Mouse (Mus musculus) forebrain, embryonic 10.5 days (tissue): Measurements from ENCODE around the gene Zswim1. TPM values are rescaled to one million over a fixed set of nuclear protein-coding genes. Genes with fewer than 3 reads are reported as not detected.

Experiments used
- DNase-seq: peaks from one replicate; pipeline ENCODE4 v3.0.0-alpha.2; 2017; ENCODE audit warnings: low spot score; ENCODE audit errors: extremely low spot score
- H3K27ac ChIP-seq: fragments of 300-500 bp; sonication (generic); 2 replicates; pipeline ENCODE4 v1.5.1; 2016; ENCODE audit warnings: mild to moderate bottlenecking
- H3K27me3 ChIP-seq: fragments of 300-500 bp; sonication (generic); 2 replicates; pipeline ENCODE4 v1.6.1; 2016; ENCODE audit warnings: mild to moderate bottlenecking; ENCODE audit not compliant: poor library complexity, severe bottlenecking
- H3K36me3 ChIP-seq: fragments of 300-500 bp; sonication (generic); replicated peaks from 2 replicates; pipeline ENCODE4 v1.6.1; 2016; ENCODE audit warnings: mild to moderate bottlenecking, moderate library complexity
- H3K4me1 ChIP-seq: fragments of 300-500 bp; sonication (generic); 2 replicates; pipeline ENCODE4 v1.6.1; 2016
- H3K4me3 ChIP-seq: fragments of 300-500 bp; sonication (generic); 2 replicates; pipeline ENCODE4 v1.5.1; 2016; ENCODE audit warnings: mild to moderate bottlenecking, moderate library complexity
- H3K9me3 ChIP-seq: fragments of 300-500 bp; sonication (generic); 2 replicates; pipeline ENCODE4 v1.6.1; 2016; ENCODE audit warnings: mild to moderate bottlenecking, moderate library complexity
- WGBS: fragments of 180-500 bp; shearing (Covaris S2); methylation state at CpG from one replicate; pipeline ENCODE4 v1.1.7; 2016; 5-methylcytosine and 5-hydroxymethylcytosine counted together
- polyA plus RNA-seq: library from polyadenylated mRNA; unstranded; fragments of >200 nt; fragmentation: Nextera tagmentation; extraction: Ambion mirVana; gene quantifications from 2 replicates; pipeline ENCODE4 v1.2.1, GENCODE M21; 2016

The Zswim1 gene
- polyA plus RNA-seq, 1 experiment from 2014 or later = 25.9 TPM

DNA sequence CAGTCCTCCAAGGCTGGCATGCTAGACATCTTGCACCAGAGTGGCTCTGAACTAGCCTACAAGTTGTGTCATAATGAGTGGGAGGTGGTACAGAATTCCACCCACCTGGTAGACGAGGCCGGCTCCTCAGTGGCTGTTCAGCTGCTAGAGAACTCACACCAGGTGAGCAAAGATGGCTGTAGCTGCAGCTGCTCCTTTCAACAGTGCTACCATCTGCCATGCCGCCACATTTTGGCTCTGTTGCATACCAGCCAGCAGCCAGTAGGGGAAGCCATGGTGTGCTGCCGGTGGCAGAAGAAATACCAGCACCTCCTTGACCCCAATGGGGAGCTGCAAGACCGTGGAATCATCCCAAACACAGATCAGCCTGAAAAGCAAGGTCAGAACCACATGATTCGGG lies 1.4 kb upstream of the Zswim1 start:
- WGBS = 90% methylated on average over 6 of the region's 6 CpGs
- Histone ChIP-seq H3K27ac (no peak overlapping the region), H3K27me3 (no peaks in the 10 kb centered on the region), H3K4me1 (peaks cover 24% of the 10 kb centered on the region), H3K4me3 (no peak overlapping the region), H3K9me3 (no peaks in the 10 kb centered on the region), H3K36me3 (peaks cover 38% of the 10 kb centered on the region)
- no peak for DNase-seq

DNA sequence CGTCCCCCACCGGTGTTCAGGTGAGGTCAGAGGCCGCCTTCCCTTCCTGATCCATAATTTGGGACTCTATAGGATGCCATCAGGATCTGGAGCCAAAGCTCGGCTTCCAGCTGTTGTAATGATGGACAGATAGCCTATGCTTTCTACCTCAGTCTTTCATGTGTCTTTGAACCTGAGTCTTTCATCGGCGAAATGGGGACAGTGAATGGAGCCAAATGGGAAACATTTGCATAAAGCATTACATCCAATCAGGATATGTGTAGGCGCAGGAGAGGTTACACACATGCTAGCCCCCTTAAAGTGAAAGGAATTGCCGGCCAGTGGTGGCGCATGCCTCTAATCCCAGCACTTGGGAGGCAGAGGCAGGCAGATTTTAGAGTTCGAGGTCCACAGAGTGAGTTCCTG lies 697 bp downstream of the Zswim1 start:
- H3K27ac ChIP-seq = peak overlapping the region; percentile 91
- peaks cover 59% of the 10 kb centered on the region for H3K36me3 ChIP-seq
- no peak for DNase-seq
- H3K4me1 ChIP-seq = peaks cover 26% of the 10 kb centered on the region
- peak overlapping the region; percentile 83 for H3K4me3 ChIP-seq
- H3K9me3 ChIP-seq = no peaks in the 10 kb centered on the region
- WGBS = 2% methylated on average over 10 of the region's 10 CpGs
- no peaks in the 10 kb centered on the region for H3K27me3 ChIP-seq

- Histone ChIP-seq H3K36me3 (peaks cover 67% of the 10 kb centered on the region), H3K9me3 (no peaks in the 10 kb centered on the region), H3K27ac (no peak overlapping the region), H3K4me3 (peak overlapping the region; percentile 83), H3K4me1 (peaks cover 26% of the 10 kb centered on the region), H3K27me3 (no peaks in the 10 kb centered on the region)
- 91% methylated on average over 4 of the region's 4 CpGs for WGBS
- DNase-seq = no peak
Observed at GRCm38 (mm10) chr2:164823969-164824368, 1.5 kb downstream of the Zswim1 start.

DNA sequence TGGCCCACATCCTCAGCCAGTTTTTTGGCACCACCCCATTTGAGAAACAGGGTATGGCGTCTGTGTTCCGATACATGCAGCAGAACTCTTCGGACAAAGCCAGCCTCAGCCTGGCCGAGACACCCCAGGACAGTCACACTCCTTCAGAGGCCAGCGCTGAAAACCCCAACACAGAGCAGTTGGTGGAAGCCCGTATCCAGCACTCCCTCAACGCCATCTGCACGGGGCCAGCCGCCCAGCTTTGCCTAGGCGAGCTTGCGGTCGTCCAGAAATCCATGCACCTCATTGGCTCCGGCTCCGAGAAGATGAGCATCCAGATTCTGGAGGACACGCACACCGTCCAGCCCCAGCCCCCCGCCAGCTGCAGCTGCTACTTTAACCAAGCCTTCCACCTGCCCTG lies 3.0 kb downstream of the Zswim1 start:
- Histone ChIP-seq H3K9me3 (no peaks in the 10 kb centered on the region), H3K4me1 (peaks cover 26% of the 10 kb centered on the region), H3K27ac (no peak overlapping the region), H3K27me3 (no peaks in the 10 kb centered on the region), H3K4me3 (0 out of 2 replicates have a peak overlapping the region, but pooled peaks have one; percentile 5), H3K36me3 (peaks cover 60% of the 10 kb centered on the region)
- DNase-seq = no peak
- WGBS = 93% methylated on average over 17 of the region's 17 CpGs

DNA sequence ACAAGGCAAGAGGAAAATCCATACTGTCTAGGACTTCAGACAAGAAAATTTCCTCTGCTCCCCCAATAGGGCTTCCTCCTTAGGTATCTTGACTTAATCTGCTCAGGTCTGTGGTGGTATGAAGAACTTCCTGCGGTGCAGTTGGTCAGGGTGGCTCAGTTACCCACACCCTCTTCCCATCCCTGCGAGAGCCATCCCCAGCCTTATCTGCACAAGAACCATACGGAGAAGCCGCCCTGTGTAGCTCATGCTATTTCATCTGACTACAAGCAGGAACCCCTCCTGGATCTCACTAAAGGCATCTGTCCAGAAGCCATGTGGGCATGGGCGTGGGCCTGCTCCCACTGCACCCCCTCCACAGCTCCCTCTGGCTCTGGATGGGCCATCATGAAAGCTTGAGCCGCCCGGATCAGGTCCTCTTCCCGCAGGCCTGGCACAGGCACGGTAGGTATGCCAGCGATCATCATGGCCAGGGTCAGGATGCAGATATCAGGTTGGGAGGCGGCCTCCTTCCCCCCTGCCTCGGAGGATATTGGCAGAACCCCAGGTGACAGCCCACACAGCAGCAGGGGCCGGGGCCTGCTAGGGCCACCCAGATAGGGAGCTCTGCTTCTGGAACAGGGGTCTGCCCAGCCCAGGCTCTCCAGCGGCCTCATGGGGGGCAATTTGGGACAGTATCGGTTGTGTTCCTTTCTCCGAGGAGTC lies 4.8 kb downstream of the Zswim1 start:
- Histone ChIP-seq H3K4me3 (no peak overlapping the region), H3K36me3 (peaks cover 47% of the 10 kb centered on the region), H3K27ac (no peak overlapping the region), H3K27me3 (peaks cover under 1% of the 10 kb centered on the region; the same call in 1 of the 2 replicates), H3K4me1 (peaks cover 22% of the 10 kb centered on the region), H3K9me3 (no peaks in the 10 kb centered on the region)
- WGBS = 92% methylated on average over 16 of the region's 16 CpGs
- DNase-seq = no peak

- WGBS = 88% methylated on average over 6 of the region's 6 CpGs
- Histone ChIP-seq H3K36me3 (peaks cover 47% of the 10 kb centered on the region), H3K4me1 (peaks cover 25% of the 10 kb centered on the region), H3K4me3 (no peak within 1 kb of the TSS), H3K9me3 (no peaks in the 10 kb centered on the region), H3K27ac (no peak within 1 kb of the TSS), H3K27me3 (peaks cover 6% of the 10 kb centered on the region; the same call in 1 of the 2 replicates)
- DNase-seq = no peak
Observed at GRCm38 (mm10) chr2:164828437-164828836, 6.0 kb downstream of the Zswim1 start, which contains the start of gene Spata25. Spata25 (minus strand) TSS chr2:164828537.

DNA sequence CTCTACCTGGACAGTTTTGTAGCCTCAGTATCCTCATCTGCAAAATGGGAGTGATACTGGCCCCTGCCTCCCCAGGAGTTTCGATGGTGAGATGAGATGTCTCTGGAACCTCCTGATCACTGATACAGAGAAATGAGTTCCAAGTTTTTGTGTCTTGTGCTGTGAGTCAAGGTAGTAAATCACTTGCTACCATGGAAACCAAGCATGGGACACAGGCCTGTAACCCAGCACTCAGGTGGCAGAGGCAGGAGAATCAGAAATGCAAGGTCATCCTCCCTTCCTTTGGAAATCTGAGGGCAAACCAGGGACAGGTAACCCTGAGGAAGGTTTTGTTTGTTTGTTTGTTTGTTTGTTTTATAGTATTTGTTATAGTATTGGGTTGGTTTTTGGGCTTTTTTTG lies 6.6 kb downstream of the Zswim1 start:
- peaks cover 22% of the 10 kb centered on the region for H3K4me1 ChIP-seq
- DNase-seq = no peak
- WGBS = 98% methylated on average over 1 of the region's 1 CpGs
- no peaks in the 10 kb centered on the region for H3K9me3 ChIP-seq
- no peak overlapping the region for H3K27ac ChIP-seq
- H3K27me3 ChIP-seq = peaks cover 6% of the 10 kb centered on the region; the same call in 1 of the 2 replicates
- peaks cover 47% of the 10 kb centered on the region for H3K36me3 ChIP-seq
- no peak overlapping the region for H3K4me3 ChIP-seq

- Histone ChIP-seq H3K9me3 (no peaks in the 10 kb centered on the region), H3K27ac (no peak overlapping the region)
Observed at GRCm38 (mm10) chr2:164831029-164831428, 8.5 kb downstream of the Zswim1 start.

DNA sequence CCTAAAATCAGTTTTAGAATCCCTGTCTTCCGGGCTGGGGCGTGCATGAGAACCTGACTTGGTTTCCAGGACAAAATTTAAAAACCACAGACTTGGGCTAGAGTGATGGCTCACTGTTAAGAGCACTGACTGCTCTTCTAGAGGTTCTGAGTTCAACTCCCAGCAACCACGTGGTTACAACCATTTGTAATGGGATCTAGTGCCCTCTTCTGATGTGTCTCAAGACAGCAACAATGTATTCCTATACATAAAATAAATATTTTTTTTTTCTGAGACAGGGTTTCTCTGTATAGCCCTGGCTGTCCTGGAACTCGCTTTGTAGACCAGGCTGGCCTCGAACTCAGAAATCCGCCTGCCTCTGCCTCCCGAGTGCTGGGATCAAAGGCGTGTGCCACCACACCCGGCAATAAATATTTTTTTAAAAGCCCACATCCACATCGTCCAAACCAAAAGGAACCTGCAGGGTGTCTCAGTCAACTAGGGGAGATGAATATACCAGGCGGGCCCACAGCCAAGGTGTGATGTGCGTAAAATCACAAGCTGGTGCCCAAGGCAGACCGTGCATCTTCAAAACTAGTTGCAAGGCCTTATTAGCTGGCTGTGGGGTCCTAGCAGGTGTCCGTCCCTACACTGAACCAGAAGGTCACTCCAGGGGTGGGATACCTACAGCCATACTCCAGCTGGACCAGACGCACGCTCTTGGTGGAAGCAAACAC lies 9.7 kb downstream of the Zswim1 start:
- peak overlapping the region; percentile 85 for H3K4me3 ChIP-seq
- H3K27ac ChIP-seq = peak overlapping the region; percentile 86
- H3K36me3 ChIP-seq = peaks cover 32% of the 10 kb centered on the region
- 68% methylated on average over 16 of the region's 16 CpGs for WGBS
- DNase-seq = no peak
- H3K9me3 ChIP-seq = no peaks in the 10 kb centered on the region
- peaks cover 35% of the 10 kb centered on the region for H3K4me1 ChIP-seq
- H3K27me3 ChIP-seq = peaks cover 6% of the 10 kb centered on the region; the same call in 1 of the 2 replicates

More at GRCm38 (mm10) chr2:164831029-164831428, 8.5 kb downstream of the Zswim1 start:
- peaks cover 6% of the 10 kb centered on the region; the same call in 1 of the 2 replicates for H3K27me3 ChIP-seq
- DNase-seq = no peak
- peaks cover 34% of the 10 kb centered on the region for H3K36me3 ChIP-seq
- 90% methylated on average over 10 of the region's 10 CpGs for WGBS
- peaks cover 35% of the 10 kb centered on the region for H3K4me1 ChIP-seq
- no peak overlapping the region for H3K4me3 ChIP-seq

DNA sequence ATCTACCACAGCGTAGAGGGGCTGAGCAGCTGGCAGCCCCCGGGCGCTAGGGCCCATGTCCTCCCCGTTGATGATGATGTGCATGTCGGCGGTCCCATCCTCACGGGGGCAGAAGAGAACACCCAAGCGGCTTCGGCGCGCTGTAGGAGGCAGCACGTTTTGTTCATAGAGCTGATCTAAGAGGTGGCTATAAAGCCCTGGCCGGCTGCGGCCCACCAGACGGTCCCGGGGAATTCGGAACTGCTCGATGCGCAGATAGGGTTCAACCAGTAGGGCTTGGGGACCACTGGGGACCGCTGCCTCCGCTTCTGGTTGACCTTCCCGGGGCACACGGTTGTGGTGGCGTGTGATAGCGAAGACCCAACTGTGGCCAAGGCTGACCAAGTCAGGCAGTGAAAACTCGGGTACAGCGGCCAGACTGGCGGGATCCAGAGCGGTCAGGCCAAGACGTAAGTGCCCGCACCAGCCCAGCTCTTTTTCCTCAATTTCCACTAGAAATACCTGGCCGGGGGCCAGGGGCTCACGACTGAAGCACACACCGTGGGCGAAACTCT lies 10.3 kb downstream of the Zswim1 start, which contains the start of gene Ctsa:
TSS of gene Ctsa (plus strand) at position 126 of the 554 bp plus-strand sequence.
- Histone ChIP-seq H3K36me3 (peaks cover 32% of the 10 kb centered on the region), H3K4me3 (peak within 1 kb of the TSS; percentile 85), H3K27me3 (peaks cover 6% of the 10 kb centered on the region; the same call in 1 of the 2 replicates), H3K9me3 (no peaks in the 10 kb centered on the region), H3K27ac (peak within 1 kb of the TSS; percentile 86), H3K4me1 (peaks cover 29% of the 10 kb centered on the region)
- peak; percentile 65 for DNase-seq
- WGBS = 1% methylated on average over 35 of the region's 35 CpGs

DNA sequence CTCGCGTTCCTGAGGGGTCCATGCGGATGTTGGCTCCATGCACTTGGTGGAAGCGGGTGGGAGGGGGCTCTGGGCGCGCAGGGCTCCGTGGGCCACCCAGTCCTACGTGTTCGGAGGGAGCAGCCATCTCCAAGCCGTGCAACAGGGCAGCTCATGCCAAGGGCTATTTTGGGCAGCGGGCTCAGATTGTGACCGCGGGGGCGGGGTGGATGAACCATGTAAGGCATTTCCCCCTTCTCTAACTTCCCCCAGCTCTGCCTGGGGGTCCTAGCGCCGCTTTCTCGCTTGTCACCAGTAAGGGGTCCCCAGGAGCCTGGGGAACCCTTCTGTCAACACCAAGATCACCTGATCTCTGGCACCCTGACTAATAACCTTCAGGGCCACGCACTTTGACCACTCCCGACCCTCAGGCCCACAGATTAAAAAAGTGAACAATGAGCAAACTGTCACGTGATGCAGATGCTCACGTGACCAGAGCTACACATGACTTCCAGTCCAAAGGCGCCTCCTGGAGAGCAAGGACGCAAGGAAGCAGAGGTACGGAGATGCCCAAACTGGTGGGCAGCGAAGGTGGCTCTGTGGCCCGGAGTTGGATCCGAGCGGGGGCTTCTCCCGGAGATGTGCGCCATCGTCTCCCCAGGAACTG lies 11.0 kb downstream of the Zswim1 start, which contains the start of gene Neurl2:
TSS of gene Neurl2 (minus strand) at position 143 of the 646 bp plus-strand sequence.
- peaks cover 6% of the 10 kb centered on the region; the same call in 1 of the 2 replicates for H3K27me3 ChIP-seq
- peaks cover 29% of the 10 kb centered on the region for H3K4me1 ChIP-seq
- H3K36me3 ChIP-seq = peaks cover 32% of the 10 kb centered on the region
- no peaks in the 10 kb centered on the region for H3K9me3 ChIP-seq
- peak within 1 kb of the TSS; percentile 85 for H3K4me3 ChIP-seq
- H3K27ac ChIP-seq = peak within 1 kb of the TSS; percentile 86
- peak; percentile 93 for DNase-seq
- under 1% methylated on average over 31 of the region's 31 CpGs for WGBS

- peaks cover 29% of the 10 kb centered on the region for H3K4me1 ChIP-seq
- peak overlapping the region; percentile 86; the same call in 1 of the 2 replicates for H3K27ac ChIP-seq
- H3K36me3 ChIP-seq = peaks cover 36% of the 10 kb centered on the region
- WGBS = 54% methylated on average over 8 of the region's 8 CpGs
- peaks cover 6% of the 10 kb centered on the region; the same call in 1 of the 2 replicates for H3K27me3 ChIP-seq
- DNase-seq = no peak
- peak overlapping the region; percentile 85 for H3K4me3 ChIP-seq
- H3K9me3 ChIP-seq = no peaks in the 10 kb centered on the region
Observed at GRCm38 (mm10) chr2:164834531-164834930, 12.0 kb downstream of the Zswim1 start.
